Mouse (Mus musculus): ENCODE results near the gene Xrcc6. TPM values are rescaled to one million over a fixed set of nuclear protein-coding genes. Genes with fewer than 3 reads are reported as not detected.

Gene Xrcc6
- polyA plus RNA-seq, 1 experiment from 2014 or later = 87.0 TPM

DNA sequence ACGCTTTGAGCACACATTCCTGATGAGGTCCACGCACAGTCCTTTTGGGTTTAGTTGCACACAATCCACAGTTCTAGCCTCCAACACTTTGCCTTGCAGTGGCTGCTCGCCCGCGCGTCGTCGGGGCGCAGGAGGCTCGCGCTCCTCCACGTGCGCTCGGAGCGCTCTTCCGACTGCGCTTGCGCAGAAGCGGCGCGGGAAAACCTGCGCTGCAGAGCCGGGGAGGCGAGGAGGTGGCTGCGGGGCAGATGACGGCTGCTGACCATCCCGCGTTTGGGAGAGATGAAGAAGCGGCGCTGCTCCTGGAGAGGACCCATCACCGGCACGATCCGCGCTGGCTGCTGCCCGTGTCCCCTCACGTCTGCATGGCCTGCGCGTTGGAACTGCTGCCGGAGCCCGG lies 82.3 kb downstream of the Xrcc6 start, which contains the start of gene Mei1:
Gene Mei1, plus strand, starts transcription at position 99 of the 400 bp plus-strand sequence.
- Histone ChIP-seq H3K36me3 (ENCODE audit: control insufficient read depth, insufficient read depth, low read length) (no peaks in the 10 kb centered on the region), H3K9me3 (ENCODE audit: control insufficient read depth, low read length) (no peaks in the 10 kb centered on the region), H3K27me3 (replicated peaks; ENCODE audit: control insufficient read depth, insufficient read depth, low read length) (peaks cover 41% of the 10 kb centered on the region), H3K9ac (ENCODE audit: low read length) (no peak within 1 kb of the TSS), H3K27ac (ENCODE audit: low read depth) (no peak within 1 kb of the TSS), H3K4me3 (ENCODE audit: low read depth, low read length) (no peak within 1 kb of the TSS), H3K4me1 (replicated peaks; ENCODE audit: control insufficient read depth, insufficient read depth, low read length) (no peaks in the 10 kb centered on the region), H3K4me2 (ENCODE audit: low read length) (peak within 1 kb of the TSS; percentile 33; the same call in 1 of the 2 replicates)
- DNase-seq (ENCODE audit: low spot score) = no peak
- WGBS = 20% methylated on average over 40 of the region's 40 CpGs
- no peak for ATAC-seq (replicated peaks; ENCODE audit: low FRiP score, low TSS enrichment, low read depth)

DNA sequence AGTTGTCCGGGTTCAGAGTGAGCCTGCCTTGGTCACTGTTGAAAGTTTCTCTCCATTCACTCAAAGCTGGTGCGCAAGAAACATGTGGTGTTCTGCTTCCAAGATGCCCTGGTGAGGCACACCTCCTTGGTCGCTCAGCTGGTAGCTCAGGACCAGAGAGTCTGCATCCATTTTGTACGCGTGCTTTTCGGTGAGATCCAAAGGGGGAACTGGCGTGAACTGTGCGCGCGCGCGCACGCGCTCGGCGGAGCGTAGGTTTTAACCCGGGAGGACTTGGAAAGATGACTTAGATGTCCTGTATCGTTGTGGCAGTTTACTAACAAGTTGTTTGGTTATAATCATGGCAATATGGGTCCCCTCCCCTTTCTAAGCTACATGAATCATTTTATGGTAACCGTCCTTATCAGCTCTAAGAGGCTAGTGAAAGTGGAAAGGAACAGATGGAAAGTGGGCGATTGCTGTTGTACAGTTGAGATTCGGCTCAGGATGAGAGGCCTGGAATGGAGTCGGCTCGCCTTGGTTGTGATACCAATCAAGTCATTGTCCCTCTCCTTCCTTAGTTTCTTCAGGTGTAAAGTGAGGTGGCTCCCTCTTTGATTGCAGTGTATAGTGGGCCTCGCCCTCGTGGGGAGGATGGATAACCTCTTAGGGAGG lies 84.3 kb downstream of the Xrcc6 start:
- no peaks in the 10 kb centered on the region for H3K36me3 ChIP-seq (ENCODE audit: control insufficient read depth, insufficient read depth, low read length)
- no peaks in the 10 kb centered on the region for H3K4me1 ChIP-seq (replicated peaks; ENCODE audit: control insufficient read depth, insufficient read depth, low read length)
- no peaks in the 10 kb centered on the region for H3K9me3 ChIP-seq (ENCODE audit: control insufficient read depth, low read length)
- H3K27me3 ChIP-seq (replicated peaks; ENCODE audit: control insufficient read depth, insufficient read depth, low read length) = peaks cover 41% of the 10 kb centered on the region
- no peak overlapping the region for H3K9ac ChIP-seq (ENCODE audit: low read length)
- DNase-seq (ENCODE audit: low spot score) (no peak), ATAC-seq (replicated peaks; ENCODE audit: low FRiP score, low TSS enrichment, low read depth) (no peak)
- H3K27ac ChIP-seq (ENCODE audit: low read depth) = no peak overlapping the region
- H3K4me2 ChIP-seq (ENCODE audit: low read length) = no peak overlapping the region
- 88% methylated on average over 26 of the region's 26 CpGs for WGBS
- H3K4me3 ChIP-seq (ENCODE audit: low read depth, low read length) = no peak overlapping the region

DNA sequence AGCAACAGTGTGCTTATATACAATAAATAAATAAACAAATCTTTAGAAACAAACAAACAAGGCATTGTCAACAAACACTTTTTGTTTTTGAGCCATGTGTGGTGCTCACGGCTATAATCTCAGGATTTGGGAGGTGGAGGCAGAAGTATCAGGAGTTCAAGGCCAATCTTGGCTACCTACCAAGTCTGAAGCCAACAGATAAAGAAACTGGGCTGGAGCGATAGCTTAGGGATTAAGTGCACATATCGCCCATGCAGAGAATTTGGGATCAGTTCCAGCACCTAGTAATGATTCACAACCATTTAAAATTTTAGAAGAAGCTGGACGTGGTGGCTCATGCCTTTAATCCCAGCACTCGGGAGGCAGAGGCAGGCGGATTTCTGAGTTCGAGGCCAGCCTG lies 85.9 kb downstream of the Xrcc6 start:
- WGBS = 84% methylated on average over 7 of the region's 7 CpGs
- H3K9ac ChIP-seq (ENCODE audit: low read length) = no peak overlapping the region
- H3K4me3 ChIP-seq (ENCODE audit: low read depth, low read length) = no peak overlapping the region
- H3K4me2 ChIP-seq (ENCODE audit: low read length) = no peak overlapping the region
- DNase-seq (ENCODE audit: low spot score) = no peak
- no peak overlapping the region for H3K27ac ChIP-seq (ENCODE audit: low read depth)
- no peaks in the 10 kb centered on the region for H3K4me1 ChIP-seq (replicated peaks; ENCODE audit: control insufficient read depth, insufficient read depth, low read length)
- no peak for ATAC-seq (replicated peaks; ENCODE audit: low FRiP score, low TSS enrichment, low read depth)
- H3K36me3 ChIP-seq (ENCODE audit: control insufficient read depth, insufficient read depth, low read length) = no peaks in the 10 kb centered on the region
- H3K27me3 ChIP-seq (replicated peaks; ENCODE audit: control insufficient read depth, insufficient read depth, low read length) = peaks cover 31% of the 10 kb centered on the region
- H3K9me3 ChIP-seq (ENCODE audit: control insufficient read depth, low read length) = no peaks in the 10 kb centered on the region

DNA sequence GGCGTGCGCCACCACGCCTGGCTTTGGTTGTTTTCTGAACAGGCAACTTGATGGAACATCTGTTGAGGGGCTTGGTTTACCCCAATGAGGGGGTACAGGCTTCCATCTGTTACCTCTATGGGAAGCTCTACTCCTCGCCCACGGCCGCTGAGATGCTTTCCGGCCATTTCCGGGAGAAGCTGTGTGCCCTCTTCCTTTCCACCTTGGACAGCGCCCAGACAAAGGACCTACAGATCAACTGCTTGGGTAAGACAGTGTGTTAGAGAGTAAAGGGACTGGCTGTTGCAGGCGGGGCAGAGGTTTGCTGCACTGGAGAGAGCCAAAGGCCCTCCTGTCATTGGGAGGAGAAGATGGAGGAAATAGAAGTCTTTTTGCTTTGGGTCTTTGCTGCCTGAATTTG lies 92.2 kb downstream of the Xrcc6 start:
- Histone ChIP-seq H3K36me3 (ENCODE audit: control insufficient read depth, insufficient read depth, low read length) (no peaks in the 10 kb centered on the region), H3K9me3 (ENCODE audit: control insufficient read depth, low read length) (no peaks in the 10 kb centered on the region), H3K9ac (ENCODE audit: low read length) (no peak overlapping the region), H3K4me3 (ENCODE audit: low read depth, low read length) (no peak overlapping the region), H3K27ac (ENCODE audit: low read depth) (no peak overlapping the region), H3K27me3 (replicated peaks; ENCODE audit: control insufficient read depth, insufficient read depth, low read length) (0 out of 2 replicates have a peak, but pooled peaks cover 2% of the 10 kb centered on the region), H3K4me2 (ENCODE audit: low read length) (no peak overlapping the region), H3K4me1 (replicated peaks; ENCODE audit: control insufficient read depth, insufficient read depth, low read length) (no peaks in the 10 kb centered on the region)
- no peak for ATAC-seq (replicated peaks; ENCODE audit: low FRiP score, low TSS enrichment, low read depth)
- 56% methylated on average over 10 of the region's 10 CpGs for WGBS
- DNase-seq (ENCODE audit: low spot score) = peak; percentile 57

DNA sequence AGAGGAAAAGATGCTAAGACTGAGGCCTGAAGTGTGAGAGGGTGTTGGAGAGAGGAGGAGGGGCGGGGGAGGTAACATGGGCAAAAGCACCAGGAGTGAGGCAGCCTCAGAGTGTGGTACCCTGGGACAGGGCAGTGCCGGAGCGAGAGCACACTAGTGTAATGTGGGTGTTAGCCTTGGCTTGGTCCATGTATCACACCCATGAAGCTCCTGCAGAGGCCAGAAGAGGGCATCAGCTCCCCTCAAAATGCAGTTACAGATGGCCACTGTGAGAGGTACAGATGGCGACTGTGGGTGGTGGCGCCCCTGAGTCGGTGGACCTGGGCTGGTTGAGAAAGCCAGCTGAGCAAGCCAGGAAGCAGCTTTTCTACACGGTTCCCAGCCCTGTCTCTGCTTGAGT lies 93.5 kb downstream of the Xrcc6 start:
- Histone ChIP-seq H3K27me3 (replicated peaks; ENCODE audit: control insufficient read depth, insufficient read depth, low read length) (0 out of 2 replicates have a peak, but pooled peaks cover 2% of the 10 kb centered on the region), H3K4me3 (ENCODE audit: low read depth, low read length) (no peak overlapping the region), H3K4me2 (ENCODE audit: low read length) (no peak overlapping the region), H3K9me3 (ENCODE audit: control insufficient read depth, low read length) (no peaks in the 10 kb centered on the region), H3K27ac (ENCODE audit: low read depth) (no peak overlapping the region), H3K4me1 (replicated peaks; ENCODE audit: control insufficient read depth, insufficient read depth, low read length) (no peaks in the 10 kb centered on the region), H3K9ac (ENCODE audit: low read length) (no peak overlapping the region), H3K36me3 (ENCODE audit: control insufficient read depth, insufficient read depth, low read length) (no peaks in the 10 kb centered on the region)
- ATAC-seq (replicated peaks; ENCODE audit: low FRiP score, low TSS enrichment, low read depth) (no peak), DNase-seq (ENCODE audit: low spot score) (no peak)
- 32% methylated on average over 7 of the region's 7 CpGs for WGBS

DNA sequence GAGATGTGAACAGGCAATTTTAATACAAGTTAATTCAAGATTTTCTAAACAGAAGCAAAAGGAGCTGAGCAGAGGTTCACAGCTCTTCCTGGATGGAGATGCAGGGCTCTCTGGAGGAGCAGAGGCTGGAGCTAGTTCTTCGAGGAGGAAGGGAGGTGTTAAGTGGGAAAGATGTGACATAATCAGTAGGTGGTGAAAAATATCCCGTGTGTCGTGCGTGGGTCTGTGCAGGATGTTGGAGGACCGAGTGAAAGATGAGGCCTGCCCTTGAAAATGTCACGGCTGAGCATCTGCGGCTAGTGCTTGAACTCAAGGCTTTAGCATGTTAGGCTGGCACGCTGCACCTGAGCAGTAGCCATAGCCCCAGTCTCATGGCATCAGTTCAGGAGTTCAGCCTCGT lies 98.0 kb downstream of the Xrcc6 start:
- no peak overlapping the region for H3K4me2 ChIP-seq (ENCODE audit: low read length)
- H3K4me1 ChIP-seq (replicated peaks; ENCODE audit: control insufficient read depth, insufficient read depth, low read length) = no peaks in the 10 kb centered on the region
- ATAC-seq (replicated peaks; ENCODE audit: low FRiP score, low TSS enrichment, low read depth) (no peak), DNase-seq (ENCODE audit: low spot score) (no peak)
- H3K9ac ChIP-seq (ENCODE audit: low read length) = no peak overlapping the region
- H3K4me3 ChIP-seq (ENCODE audit: low read depth, low read length) = no peak overlapping the region
- 81% methylated on average over 9 of the region's 9 CpGs for WGBS
- no peaks in the 10 kb centered on the region for H3K9me3 ChIP-seq (ENCODE audit: control insufficient read depth, low read length)
- peaks cover 7% of the 10 kb centered on the region; the same call in 1 of the 2 replicates for H3K27me3 ChIP-seq (replicated peaks; ENCODE audit: control insufficient read depth, insufficient read depth, low read length)
- no peak overlapping the region for H3K27ac ChIP-seq (ENCODE audit: low read depth)
- H3K36me3 ChIP-seq (ENCODE audit: control insufficient read depth, insufficient read depth, low read length) = no peaks in the 10 kb centered on the region

DNA sequence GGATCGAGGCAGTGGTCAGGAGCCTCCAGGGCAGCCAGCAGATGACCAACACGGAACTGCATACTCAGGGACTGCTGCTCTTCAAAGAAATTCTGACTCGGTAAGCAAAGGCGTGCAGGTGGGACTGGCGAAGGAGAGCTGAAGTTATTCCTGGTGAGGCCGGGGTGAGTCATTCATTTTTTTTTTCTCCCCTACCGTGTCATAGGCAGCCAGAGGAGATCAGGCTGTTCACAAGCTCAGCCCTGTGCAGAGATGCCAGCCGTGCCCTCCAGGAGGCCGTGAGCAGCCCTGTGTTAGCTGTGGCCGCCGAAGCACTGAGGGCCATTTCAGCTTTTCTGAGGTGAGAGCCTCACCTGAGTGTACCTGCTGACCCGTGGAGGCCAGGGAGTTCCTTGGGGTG lies 98.5 kb downstream of the Xrcc6 start:
- H3K9me3 ChIP-seq (ENCODE audit: control insufficient read depth, low read length) = no peaks in the 10 kb centered on the region
- WGBS = 75% methylated on average over 12 of the region's 12 CpGs
- H3K4me2 ChIP-seq (ENCODE audit: low read length) = no peak overlapping the region
- H3K27ac ChIP-seq (ENCODE audit: low read depth) = no peak overlapping the region
- H3K36me3 ChIP-seq (ENCODE audit: control insufficient read depth, insufficient read depth, low read length) = no peaks in the 10 kb centered on the region
- no peak for ATAC-seq (replicated peaks; ENCODE audit: low FRiP score, low TSS enrichment, low read depth)
- H3K4me3 ChIP-seq (ENCODE audit: low read depth, low read length) = no peak overlapping the region
- H3K27me3 ChIP-seq (replicated peaks; ENCODE audit: control insufficient read depth, insufficient read depth, low read length) = peaks cover 7% of the 10 kb centered on the region; the same call in 1 of the 2 replicates
- H3K9ac ChIP-seq (ENCODE audit: low read length) = no peak overlapping the region
- DNase-seq (ENCODE audit: low spot score) = no peak
- H3K4me1 ChIP-seq (replicated peaks; ENCODE audit: control insufficient read depth, insufficient read depth, low read length) = no peaks in the 10 kb centered on the region

DNA sequence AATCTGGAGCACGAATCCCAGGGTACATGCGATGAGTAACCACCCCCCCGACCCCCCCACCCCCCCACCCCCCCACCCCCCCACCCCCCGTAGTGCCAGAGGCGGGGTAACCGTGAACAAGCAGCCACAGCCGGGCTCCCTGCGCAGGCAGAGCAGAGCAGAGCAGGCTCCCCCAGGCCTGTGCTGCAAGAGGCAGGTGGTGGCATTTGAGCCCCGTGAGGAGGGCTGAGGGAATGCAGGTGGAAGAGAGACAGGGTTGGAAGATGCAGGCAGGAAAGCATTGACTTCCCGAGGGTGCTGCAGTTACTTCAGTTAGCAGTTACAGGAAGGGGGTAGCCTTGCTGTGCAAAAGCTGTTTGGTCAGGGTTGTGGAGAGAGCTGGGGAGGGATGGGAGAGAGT lies 99.6 kb downstream of the Xrcc6 start:
- no peak for DNase-seq (ENCODE audit: low spot score)
- Histone ChIP-seq H3K36me3 (ENCODE audit: control insufficient read depth, insufficient read depth, low read length) (no peaks in the 10 kb centered on the region), H3K4me3 (ENCODE audit: low read depth, low read length) (no peak overlapping the region), H3K27me3 (replicated peaks; ENCODE audit: control insufficient read depth, insufficient read depth, low read length) (peaks cover 7% of the 10 kb centered on the region; the same call in 1 of the 2 replicates), H3K9ac (ENCODE audit: low read length) (no peak overlapping the region), H3K9me3 (ENCODE audit: control insufficient read depth, low read length) (no peaks in the 10 kb centered on the region), H3K4me2 (ENCODE audit: low read length) (no peak overlapping the region), H3K4me1 (replicated peaks; ENCODE audit: control insufficient read depth, insufficient read depth, low read length) (no peaks in the 10 kb centered on the region), H3K27ac (ENCODE audit: low read depth) (no peak overlapping the region)
- 17% methylated on average over 10 of the region's 10 CpGs for WGBS
- ATAC-seq (replicated peaks; ENCODE audit: low FRiP score, low TSS enrichment, low read depth) = no peak
